Mouse (Mus musculus) heart, adult 8-10 months (tissue): ENCODE measurements around the gene Gsto2. TPM values are rescaled to one million over a fixed set of nuclear protein-coding genes. Genes with fewer than 3 reads are reported as not detected.
A peak's percentile ranks its signal among the peaks of the same experiment; 100 is the strongest.

Experiments used
- DNase-seq: peaks from one replicate; pipeline ENCODE4 v3.0.0; 2022; ENCODE audit warnings: low spot score
- total RNA-seq, 4 experiments: library from RNA; stranded (reverse); gene quantifications; 2 replicates each; pipeline ENCODE4 v1.2.4; 2022

Gene Gsto2
- total RNA-seq, 4 experiments from 2014 or later = 2.3 to 3.5 (median 2.5) TPM

DNA sequence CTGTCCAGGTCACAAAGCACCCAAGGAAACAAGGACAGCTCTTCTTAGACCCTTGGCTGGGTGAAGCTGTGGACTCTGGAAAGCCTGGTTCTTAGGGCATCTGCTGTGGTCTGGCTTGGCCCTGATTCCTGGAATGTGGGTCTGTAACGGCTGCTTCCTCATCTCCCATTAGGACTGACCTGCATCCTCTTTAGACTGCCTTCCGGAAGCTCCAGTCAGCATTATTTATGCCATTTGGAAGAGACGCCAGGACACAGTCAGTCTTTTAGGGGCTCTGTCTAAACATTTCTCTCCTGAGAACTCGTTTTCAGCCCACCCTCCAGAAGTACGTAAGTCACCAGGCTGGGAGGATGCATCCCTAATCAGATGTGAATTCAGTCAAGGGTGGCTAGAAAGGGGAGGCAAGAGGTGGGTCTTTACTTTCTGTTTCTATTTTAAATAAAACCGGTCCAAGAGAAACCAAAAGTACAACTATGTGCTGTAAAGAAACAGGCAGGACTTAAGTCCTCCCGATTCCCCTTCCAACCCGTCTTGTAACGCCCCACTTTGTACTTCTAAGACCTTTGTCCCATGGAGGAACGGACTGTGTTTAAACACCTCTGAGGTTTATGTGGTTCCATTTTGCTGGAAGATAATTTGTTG is 25.3 kb downstream of the Gsto2 start:
- peak; percentile 40 for DNase-seq

DNA sequence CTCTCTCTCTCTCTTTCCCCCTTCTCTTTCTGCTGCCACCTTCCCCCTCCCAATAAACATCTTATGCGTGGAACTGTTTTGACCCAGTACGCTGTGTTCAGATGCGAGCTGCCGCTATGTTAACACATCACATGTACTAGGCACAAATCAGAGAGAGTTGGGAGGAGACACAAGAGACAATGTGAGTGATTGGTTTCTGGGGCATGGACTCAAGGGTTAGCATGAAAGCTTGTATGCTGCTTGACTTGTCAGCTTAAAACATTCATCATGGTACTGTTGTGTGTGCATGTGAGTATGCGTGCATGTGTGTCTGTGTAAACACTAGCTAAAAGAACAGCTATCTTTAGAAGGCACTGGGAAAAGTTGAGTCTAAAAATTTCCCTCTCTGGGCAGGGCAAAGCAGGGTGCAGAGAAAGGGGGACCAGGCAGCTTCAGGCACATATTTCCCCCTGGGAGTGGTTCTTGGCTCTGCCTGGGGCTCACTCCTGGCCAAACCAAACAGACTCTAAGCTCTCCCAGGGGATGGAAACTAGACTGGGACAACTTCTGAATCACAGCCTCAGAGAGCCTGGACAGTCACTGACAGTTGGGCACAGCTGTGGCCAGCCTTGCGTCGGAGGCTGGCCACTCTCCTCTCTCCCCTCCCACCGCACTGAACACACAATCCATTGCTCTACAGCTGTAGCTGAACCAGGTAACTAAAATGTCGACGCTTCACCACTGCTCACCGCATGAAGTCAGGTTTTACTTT is 26.4 kb downstream of the Gsto2 start:
- DNase-seq = peak; percentile 63

- no peak for DNase-seq
Measured at GRCm38 (mm10) chr19:47893092-47893491, 27.8 kb downstream of the Gsto2 start.

GRCm38 (mm10) chr19:47898472-47899079 is 33.2 kb downstream of the Gsto2 start:
- DNase-seq = no peak

GRCm38 (mm10) chr19:47900012-47900411 is 34.7 kb downstream of the Gsto2 start:
- DNase-seq = no peak

- no peak for DNase-seq
Measured at GRCm38 (mm10) chr19:47900558-47900957, 35.2 kb downstream of the Gsto2 start.

DNA sequence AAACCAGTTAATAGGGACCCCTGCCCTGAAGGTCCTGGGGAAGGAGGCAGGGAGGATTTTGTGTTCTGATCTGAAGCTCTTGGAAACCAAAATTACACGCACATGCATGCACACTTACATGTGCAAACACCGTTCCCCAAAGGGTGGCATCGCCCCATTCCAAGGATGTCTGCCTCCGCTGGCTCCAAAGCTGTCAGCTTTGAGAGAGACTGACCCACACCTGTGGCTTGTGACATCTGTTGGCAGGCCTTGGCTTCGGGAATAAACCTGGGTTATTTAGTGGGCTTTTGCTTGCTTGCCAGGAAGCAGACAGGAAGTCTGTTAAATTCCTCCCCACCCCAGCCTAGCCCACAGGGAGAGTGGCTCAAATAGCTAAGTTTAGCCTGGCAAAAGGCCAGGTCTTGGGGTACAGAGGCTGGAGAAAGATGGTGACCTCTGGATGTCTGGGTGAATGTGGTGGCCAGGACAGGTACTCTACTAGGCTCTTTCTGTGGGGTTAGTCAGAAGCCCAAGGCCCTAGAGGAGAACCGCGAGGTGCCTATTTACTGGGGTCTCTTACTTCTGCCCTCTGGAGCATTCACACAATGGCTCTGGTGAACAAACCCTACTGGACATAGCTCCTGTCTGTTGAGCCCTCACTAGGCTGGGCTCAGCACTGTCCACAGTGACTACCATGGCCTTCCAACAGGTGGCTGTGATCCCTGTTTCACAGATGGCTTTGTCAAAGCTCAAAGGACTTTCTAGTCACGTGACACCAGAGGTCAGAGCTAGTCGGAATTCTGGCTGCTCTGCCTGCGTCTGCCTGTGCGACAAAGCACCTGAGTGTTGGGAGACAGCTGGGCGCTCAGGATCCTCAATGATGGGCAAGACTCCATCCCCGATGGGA is 37.2 kb downstream of the Gsto2 start:
- no peak for DNase-seq

GRCm38 (mm10) chr19:47903679-47904078 is 38.3 kb downstream of the Gsto2 start:
- DNase-seq = no peak

DNA sequence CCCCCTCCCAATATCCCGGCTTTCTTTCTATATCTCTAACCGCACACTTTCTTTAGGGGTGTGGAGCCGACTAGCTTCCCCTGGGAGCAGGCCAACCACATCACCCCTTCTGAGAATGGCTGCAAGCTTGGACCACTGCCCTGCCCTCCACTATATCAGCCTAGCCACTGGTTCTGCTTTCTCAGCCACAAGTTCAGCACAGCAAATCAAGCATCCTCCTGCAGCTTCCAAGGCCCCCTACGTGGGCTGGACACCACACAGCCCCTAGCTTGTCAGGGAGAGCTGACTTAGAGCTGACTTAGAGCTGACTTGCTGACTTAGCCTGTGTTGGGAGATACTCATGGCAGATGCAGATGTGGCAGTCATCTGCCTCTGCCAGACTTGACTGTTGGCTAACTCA is 39.7 kb downstream of the Gsto2 start:
- no peak for DNase-seq

DNA sequence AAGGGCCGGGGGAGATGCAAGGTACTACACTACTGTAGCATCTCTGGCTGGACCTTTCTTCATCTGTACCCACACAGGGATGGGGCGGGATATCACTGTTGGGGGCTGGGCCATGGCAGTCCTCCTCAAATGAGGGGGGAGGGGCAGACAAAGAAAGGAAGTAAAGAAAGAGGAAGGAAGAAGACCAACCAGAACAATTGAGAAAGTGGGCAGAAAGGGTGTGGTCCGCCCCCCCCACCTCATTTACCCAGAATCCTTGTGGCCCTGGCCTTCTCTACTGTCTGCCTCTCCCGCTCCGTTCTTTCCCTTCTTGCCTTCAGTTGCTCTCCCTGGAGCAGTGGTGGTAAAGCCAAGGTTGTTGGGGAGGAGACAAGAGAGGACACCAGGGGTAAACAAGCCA is 40.3 kb downstream of the Gsto2 start:
- DNase-seq = no peak

DNA sequence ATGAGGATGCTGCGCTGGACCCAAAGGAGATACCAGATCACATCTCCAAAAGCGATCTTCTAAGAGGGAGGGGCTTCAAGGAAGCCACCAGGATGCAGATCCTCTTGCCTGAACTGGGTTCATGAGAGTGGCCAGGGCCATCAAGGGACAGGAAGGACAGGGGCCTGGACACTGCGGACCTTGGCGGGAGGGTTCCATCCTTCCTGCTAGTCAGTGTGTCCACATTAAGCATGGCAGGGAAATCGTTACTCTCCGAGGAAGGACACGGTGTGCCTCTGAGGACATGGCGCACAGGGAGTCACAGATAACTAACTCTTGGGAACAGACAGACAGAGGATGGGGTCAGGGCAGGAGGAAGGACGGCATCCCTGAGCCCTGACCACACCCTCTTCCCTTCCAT is 42.3 kb downstream of the Gsto2 start:
- DNase-seq = no peak

GRCm38 (mm10) chr19:47908961-47909371 is 43.6 kb downstream of the Gsto2 start:
- DNase-seq = no peak

DNA sequence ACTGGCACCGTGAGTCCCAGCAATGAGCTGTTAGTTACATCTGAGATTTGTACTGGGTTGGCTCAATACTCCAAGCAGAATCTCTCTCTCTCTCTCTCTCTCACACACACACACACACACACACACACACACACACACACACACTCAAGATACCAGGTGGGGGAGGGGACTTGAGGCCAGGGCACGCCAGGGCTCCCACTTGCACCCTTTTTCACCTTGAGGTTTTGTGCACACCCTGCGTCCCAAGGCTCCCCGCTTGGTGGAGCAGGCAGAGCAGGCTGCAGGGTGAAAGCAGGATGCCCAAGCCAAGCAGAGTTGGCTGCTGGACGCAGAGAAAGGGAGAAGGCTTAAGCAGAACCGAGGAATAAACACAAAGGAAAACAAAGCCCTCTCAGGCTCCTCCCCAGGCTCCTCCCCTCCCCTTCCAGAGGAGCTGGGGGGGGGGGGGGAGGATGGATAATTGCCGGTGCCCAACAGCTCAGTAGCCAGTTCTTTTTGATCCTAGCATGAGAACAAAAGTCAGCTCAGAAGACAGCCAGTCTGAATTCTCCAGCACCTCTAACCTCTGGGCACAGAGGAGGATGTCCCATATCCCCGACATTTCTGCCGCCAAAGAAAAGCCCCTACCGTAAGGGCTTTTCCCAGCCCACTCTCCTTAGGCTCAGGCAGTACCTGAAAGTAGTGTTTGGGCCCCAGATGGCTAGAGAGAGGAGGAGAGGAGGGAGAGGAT is 44.2 kb downstream of the Gsto2 start:
- DNase-seq = no peak

- DNase-seq = no peak
Measured at GRCm38 (mm10) chr19:47910117-47910618, 44.8 kb downstream of the Gsto2 start.

GRCm38 (mm10) chr19:47910751-47911150 is 45.4 kb downstream of the Gsto2 start:
- DNase-seq = no peak

- no peak for DNase-seq
Measured at GRCm38 (mm10) chr19:47913344-47913743, 48.0 kb downstream of the Gsto2 start.

DNA sequence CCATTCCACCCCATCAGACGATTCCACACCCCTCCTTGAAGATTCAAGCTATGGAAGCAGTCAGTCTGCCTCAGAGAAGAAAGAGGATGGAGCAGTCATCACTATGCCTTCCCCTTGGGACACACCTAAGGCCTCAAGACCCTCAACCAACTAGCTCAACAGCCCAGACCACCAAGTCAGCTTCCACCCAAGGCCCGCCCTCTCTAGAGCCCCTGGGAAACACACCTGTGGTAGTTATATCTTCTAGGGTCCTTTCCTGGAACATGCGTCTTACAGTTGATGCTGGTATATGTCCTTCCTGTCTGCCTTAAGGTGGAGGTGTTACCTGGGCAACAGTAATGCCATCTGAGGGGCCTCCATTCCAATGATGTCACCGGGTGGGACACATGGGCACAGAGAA is 48.9 kb downstream of the Gsto2 start:
- DNase-seq = no peak

DNA sequence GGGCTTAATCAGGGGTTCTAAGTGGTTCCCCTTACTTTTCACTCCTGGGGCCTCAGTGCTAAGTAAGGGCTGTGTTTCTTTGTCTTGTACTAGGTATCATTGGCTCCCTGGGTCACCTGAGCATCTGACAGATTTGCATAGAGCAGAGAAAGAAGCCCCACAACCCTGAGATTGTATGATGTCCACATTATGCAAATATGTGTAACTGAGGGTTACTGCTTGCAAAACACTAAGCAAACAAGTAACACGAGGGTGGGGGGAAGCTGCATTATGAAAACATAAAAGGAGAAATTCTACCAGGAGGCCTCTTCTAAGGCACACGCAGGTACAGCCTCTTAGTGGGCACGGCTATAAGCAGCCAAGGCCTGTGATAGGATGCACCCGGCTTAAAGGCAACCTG is 49.9 kb downstream of the Gsto2 start:
- DNase-seq = no peak

- DNase-seq = no peak
Measured at GRCm38 (mm10) chr19:47917396-47917795, 52.1 kb downstream of the Gsto2 start.

DNA sequence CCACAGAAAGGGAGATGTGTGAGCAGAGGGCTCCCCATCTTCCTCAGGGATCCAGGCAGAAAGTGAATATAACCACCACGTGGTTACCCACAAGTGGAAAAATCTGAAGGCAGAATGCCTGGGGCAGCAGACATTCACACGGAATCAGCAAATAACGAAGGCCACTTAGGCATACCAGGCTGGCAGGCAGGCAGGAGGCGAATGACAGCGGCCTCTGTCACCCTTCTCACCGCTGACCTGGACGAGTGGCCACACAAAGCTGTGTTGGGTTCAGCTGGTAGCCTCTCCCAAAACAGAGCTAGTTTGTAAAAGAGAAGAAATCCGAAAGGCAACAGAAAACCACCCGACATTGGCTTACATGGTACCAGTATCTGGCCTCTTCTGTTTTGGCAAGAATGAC is 52.7 kb downstream of the Gsto2 start:
- no peak for DNase-seq

- DNase-seq = peak; percentile 31
Measured at GRCm38 (mm10) chr19:47918455-47919101, 53.2 kb downstream of the Gsto2 start.
